Mouse (Mus musculus) B cell, adult 2 months (primary cell): ENCODE measurements around the gene Clec16a.
A peak's percentile ranks its signal among the peaks of the same experiment; 100 is the strongest.

Experiments
- DNase-seq, 2 experiments: peaks; one replicate each; pipeline ENCODE4 v3.0.0; 2022

Gene Clec16a

GRCm38 (mm10) chr16:10770531-10771325 is 225.6 kb downstream of the Clec16a start:
- peak; percentile 32 for DNase-seq

- peak in 1 of 2 experiments; percentile 23 for DNase-seq
Measured at GRCm38 (mm10) chr16:10771769-10772510, 226.8 kb downstream of the Clec16a start.

GRCm38 (mm10) chr16:10773543-10773942 is 228.4 kb downstream of the Clec16a start:
- no peak for DNase-seq

- no peak for DNase-seq
Measured at GRCm38 (mm10) chr16:10774726-10775125, 229.6 kb downstream of the Clec16a start.

GRCm38 (mm10) chr16:10776322-10776721 is 231.2 kb downstream of the Clec16a start:
- DNase-seq = no peak

GRCm38 (mm10) chr16:10777579-10778160 is 232.5 kb downstream of the Clec16a start:
- no peak for DNase-seq

- DNase-seq = no peak
Measured at GRCm38 (mm10) chr16:10780631-10781120, 235.5 kb downstream of the Clec16a start.

GRCm38 (mm10) chr16:10781862-10782371 is 236.8 kb downstream of the Clec16a start:
- DNase-seq = no peak

GRCm38 (mm10) chr16:10782377-10783151 is 237.4 kb downstream of the Clec16a start:
- DNase-seq = no peak

- no peak for DNase-seq
Measured at GRCm38 (mm10) chr16:10783152-10783434, 238.0 kb downstream of the Clec16a start.

GRCm38 (mm10) chr16:10783451-10783850 is 238.3 kb downstream of the Clec16a start:
- DNase-seq = no peak

- DNase-seq = peak; percentile 60 to 65
Measured at GRCm38 (mm10) chr16:10783883-10784792, 239.0 kb downstream of the Clec16a start.

- DNase-seq = peak; percentile 96 to 97
Measured at GRCm38 (mm10) chr16:10784793-10785370, 239.7 kb downstream of the Clec16a start.

- DNase-seq = peak; percentile 89
Measured at GRCm38 (mm10) chr16:10785371-10786231, 240.5 kb downstream of the Clec16a start, which contains the start of gene Socs1. TSS of gene Socs1 (minus strand) at chr16:10785536.

GRCm38 (mm10) chr16:10786288-10786687 is 241.1 kb downstream of the Clec16a start:
- DNase-seq = peak; percentile 79 to 82

GRCm38 (mm10) chr16:10786782-10787547 is 241.8 kb downstream of the Clec16a start:
- DNase-seq = no peak

GRCm38 (mm10) chr16:10787548-10788058 is 242.5 kb downstream of the Clec16a start:
- no peak for DNase-seq

- DNase-seq = no peak
Measured at GRCm38 (mm10) chr16:10788271-10788670, 243.1 kb downstream of the Clec16a start, which contains the start of gene Tnp2. TSS of gene Tnp2 (minus strand) at chr16:10788660.

GRCm38 (mm10) chr16:10788866-10789265 is 243.7 kb downstream of the Clec16a start:
- no peak for DNase-seq
